Mouse (Mus musculus): ENCODE measurements around the gene Grcc10. TPM values are rescaled to one million over a fixed set of nuclear protein-coding genes. Genes with fewer than 3 reads are reported as not detected.

Grcc10 gene
- polyA plus RNA-seq, 1 experiment from 2014 or later: 301 TPM

DNA sequence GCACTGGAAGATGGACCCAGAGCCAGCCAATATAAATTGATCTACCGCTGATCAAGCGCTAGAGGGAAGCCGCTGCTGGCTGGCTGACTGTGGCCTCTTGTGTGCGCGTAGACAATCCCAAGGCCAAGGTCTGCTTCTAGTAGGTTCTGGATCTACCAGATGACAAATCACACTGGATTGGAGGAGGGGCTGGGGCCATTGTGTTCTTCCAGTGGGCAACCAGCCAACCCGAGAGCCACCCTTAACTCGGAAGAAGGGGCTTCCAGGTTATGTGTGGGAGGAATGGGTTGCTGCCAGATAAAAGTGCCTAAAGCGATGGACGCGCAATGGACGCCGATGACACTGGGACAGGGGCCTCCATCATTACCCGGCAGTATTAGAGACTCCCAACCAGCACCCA, 23.2 kb downstream of the Grcc10 start:
- Histone ChIP-seq H3K27me3 (ENCODE audit: insufficient read depth, poor library complexity, severe bottlenecking) (no peaks in the 10 kb centered on the region), H3K4me3 (peak overlapping the region; percentile 28), H3K4me1 (peaks cover 48% of the 10 kb centered on the region), H3K9me3 (no peaks in the 10 kb centered on the region), H3K27ac (peak overlapping the region; percentile 78; the same call in 1 of the 2 replicates), H3K36me3 (peaks cover 43% of the 10 kb centered on the region)
- DNase-seq (ENCODE audit: low spot score): no peak
- 67% methylated on average over 13 of the region's 13 CpGs for WGBS

DNA sequence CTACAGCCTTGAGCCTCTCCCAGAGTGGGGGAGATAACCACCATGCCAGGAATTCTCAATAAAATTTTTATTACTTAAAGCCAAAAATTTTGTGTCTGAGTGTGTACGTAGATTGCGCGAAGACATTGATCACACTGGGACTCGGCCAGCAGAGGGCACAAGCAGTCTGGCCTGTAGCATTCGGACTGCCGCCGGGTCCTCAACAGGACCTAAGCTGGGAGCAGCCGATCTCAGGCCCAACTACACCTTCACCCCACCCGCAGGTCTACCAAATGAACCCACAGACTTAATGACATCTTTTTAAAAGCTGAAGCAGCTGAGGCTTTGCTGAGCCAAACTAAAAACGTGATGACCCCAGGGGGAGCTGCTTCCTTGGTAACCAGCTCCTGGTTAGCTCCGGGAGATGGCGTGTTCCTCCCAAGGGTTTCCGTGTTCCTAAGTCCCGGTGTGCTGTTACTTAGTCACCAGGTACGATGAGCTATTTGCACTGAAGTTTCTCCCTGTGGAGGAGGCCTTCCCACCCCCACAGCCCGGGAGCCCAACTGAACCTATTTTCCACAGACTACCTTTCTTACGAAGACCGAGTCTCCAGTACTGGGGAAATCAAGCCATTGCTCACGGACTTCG, 24.2 kb downstream of the Grcc10 start:
- H3K27me3 ChIP-seq (ENCODE audit: insufficient read depth, poor library complexity, severe bottlenecking): no peaks in the 10 kb centered on the region
- peaks cover 43% of the 10 kb centered on the region for H3K36me3 ChIP-seq
- H3K9me3 ChIP-seq: no peaks in the 10 kb centered on the region
- H3K27ac ChIP-seq: no peak overlapping the region
- no peak for DNase-seq (ENCODE audit: low spot score)
- H3K4me1 ChIP-seq: peaks cover 50% of the 10 kb centered on the region
- WGBS: 69% methylated on average over 20 of the region's 20 CpGs
- H3K4me3 ChIP-seq: no peak overlapping the region

DNA sequence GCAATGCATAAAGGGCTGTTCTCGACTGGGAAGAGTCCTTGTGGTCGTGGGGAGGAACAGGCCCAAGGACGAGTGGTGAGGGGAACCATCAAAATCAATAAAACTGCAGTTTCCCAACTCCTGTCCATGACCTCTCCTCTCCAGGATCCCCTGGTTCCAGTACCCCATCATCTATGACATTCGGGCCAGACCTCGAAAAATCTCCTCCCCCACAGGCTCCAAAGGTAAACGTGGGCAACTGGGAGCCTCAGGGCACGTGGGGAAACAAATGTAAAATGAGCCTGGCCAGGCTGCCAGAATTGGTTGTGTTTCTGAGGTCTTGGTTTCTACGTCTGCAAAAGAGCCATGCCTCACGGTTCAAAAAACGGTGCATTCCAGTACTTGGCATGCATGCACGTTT, 28.3 kb downstream of the Grcc10 start:
- no peak for DNase-seq (ENCODE audit: low spot score)
- H3K27ac ChIP-seq: peak overlapping the region; percentile 96
- H3K9me3 ChIP-seq: no peaks in the 10 kb centered on the region
- H3K4me3 ChIP-seq: peak overlapping the region; percentile 97
- H3K4me1 ChIP-seq: peaks cover 27% of the 10 kb centered on the region
- WGBS: 17% methylated on average over 11 of the region's 11 CpGs
- H3K27me3 ChIP-seq (ENCODE audit: insufficient read depth, poor library complexity, severe bottlenecking): no peaks in the 10 kb centered on the region
- H3K36me3 ChIP-seq: peaks cover 68% of the 10 kb centered on the region

DNA sequence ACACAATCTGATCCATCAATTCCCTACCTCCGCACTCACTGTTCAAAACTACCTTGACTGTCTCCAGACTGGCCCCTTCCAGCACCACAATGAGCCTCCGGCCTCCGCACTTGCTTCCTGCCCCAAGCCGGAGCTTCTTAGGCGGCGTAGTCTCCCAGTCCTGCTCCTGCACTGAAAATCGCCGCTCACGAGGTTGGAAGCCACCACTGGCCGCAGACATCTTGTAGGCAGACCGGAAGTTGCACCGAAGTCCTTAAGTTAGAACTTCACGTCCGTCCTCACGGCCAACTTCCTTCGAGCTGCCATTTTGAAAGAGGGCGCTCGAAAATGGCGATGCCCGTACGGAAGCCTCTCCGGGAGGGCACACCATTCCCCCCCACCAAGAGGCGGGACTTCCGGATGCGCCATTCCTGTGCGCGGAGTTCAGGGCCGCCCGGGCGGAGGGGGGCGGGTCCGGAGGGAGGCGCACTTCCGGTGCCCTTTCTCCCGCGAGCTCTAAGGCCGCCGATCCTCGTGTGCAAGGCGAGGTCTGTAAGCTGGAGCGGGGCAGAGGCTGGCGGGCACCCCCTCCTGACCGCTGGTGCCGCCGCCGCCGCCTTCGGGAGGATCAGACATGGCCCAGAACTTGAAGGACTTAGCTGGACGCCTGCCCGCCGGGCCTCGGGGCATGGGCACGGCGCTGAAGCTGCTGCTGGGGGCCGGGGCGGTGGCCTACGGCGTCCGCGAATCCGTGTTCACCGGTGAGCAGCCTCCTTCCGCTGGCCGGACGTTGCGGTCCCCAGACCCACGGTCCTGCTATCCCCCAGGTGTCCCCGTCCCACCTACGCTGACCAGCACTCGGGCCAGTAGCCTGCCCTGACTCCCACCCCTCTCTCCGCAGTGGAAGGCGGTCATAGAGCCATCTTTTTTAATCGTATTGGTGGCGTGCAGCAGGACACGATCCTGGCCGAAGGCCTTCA, 29.1 kb downstream of the Grcc10 start, which contains the start of the genes Emg1 and Phb2:
Emg1 (minus strand) TSS at position 355 of the 959 bp plus-strand sequence.
Phb2 (plus strand) TSS at position 513 of the 959 bp plus-strand sequence.
- H3K36me3 ChIP-seq: peaks cover 66% of the 10 kb centered on the region
- WGBS: under 1% methylated on average over 76 of the region's 76 CpGs
- peaks cover 23% of the 10 kb centered on the region for H3K4me1 ChIP-seq
- no peaks in the 10 kb centered on the region for H3K27me3 ChIP-seq (ENCODE audit: insufficient read depth, poor library complexity, severe bottlenecking)
- H3K9me3 ChIP-seq: no peaks in the 10 kb centered on the region
- peak; percentile 99 for DNase-seq (ENCODE audit: low spot score)
- peak within 1 kb of the TSS; percentile 96 for H3K27ac ChIP-seq
- H3K4me3 ChIP-seq: peak within 1 kb of the TSS; percentile 97

DNA sequence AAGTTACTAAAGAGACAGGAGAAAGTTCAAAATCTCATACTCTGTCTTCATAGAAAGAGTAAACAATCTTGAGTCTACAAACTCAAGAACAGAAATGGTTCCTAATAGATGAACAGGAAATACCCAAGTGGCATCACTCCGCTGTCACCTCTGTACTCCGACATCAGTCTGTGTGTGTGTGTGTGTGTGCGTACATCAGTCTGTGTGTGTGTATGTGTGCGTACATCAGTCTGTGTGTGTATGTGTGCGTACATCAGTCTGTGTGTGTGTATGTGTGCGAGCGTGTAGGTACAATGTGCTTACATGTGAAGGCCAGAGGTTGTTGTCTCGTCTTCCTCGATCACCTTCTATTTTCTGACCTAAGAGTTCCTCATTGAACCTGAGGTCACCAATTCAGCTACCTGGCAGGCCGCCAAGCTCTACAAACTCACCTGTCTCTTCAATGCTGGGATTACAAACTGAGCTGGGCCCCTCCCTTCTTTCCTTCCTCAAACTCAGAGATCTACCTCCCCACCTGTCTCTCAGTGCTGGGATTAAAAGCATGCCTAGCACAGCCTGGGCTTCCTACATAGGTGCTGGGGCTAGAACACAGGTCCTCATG, 32.8 kb downstream of the Grcc10 start:
- Histone ChIP-seq H3K36me3 (peaks cover 64% of the 10 kb centered on the region), H3K4me3 (no peak overlapping the region), H3K27me3 (ENCODE audit: insufficient read depth, poor library complexity, severe bottlenecking) (no peaks in the 10 kb centered on the region), H3K9me3 (no peaks in the 10 kb centered on the region), H3K4me1 (peaks cover 14% of the 10 kb centered on the region), H3K27ac (no peak overlapping the region)
- WGBS: 93% methylated on average over 10 of the region's 10 CpGs
- no peak for DNase-seq (ENCODE audit: low spot score)

DNA sequence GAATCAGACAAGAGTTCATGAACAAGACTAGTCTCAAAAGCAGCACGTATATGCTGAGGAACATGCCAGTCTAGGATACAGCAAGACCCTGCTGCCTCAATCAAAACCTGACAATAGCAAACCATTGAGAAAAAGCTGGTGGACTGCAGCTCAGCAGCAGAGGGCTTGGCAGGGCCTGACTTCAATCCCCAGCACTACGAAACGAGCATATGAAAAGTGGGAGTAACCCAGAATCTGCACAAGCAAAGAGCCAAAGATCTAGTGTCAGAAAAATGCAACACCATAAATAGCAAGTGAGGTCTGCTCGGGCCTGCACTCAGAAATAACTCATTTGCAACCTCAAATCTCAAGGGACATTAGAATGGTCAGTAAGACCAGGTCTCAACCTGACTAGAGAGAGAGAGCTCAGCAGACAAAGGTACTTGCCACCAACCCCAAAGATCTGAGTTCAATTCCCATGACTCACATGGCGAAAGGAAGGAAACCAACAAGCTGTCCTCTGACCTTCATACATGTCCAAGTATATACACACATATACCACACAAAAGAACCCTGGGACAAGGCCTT, 35.0 kb downstream of the Grcc10 start:
- no peaks in the 10 kb centered on the region for H3K9me3 ChIP-seq
- DNase-seq (ENCODE audit: low spot score): no peak
- WGBS: 82% methylated on average over 5 of the region's 5 CpGs
- peaks cover 13% of the 10 kb centered on the region for H3K4me1 ChIP-seq
- no peaks in the 10 kb centered on the region for H3K27me3 ChIP-seq (ENCODE audit: insufficient read depth, poor library complexity, severe bottlenecking)
- no peak overlapping the region for H3K27ac ChIP-seq
- H3K4me3 ChIP-seq: no peak overlapping the region
- H3K36me3 ChIP-seq: peaks cover 87% of the 10 kb centered on the region

DNA sequence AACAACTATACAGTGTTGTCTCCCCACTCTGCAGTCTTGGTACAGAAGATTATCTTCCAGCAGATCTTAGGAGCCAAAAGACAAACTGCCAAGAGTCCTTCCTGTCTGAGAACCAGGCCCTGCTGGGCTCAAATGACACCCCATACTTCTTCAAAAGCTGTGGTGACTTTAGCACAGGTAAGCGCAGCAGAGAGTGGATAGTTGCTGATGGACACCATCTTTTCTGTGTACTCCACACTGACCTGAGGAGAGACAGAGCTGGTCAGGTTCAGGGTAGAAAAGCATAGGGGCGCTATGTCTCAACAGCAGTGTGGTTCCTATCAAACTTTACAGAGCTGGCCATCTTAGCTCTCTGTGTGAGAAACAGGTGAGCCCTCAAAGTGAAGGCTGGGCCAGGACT, 36.8 kb downstream of the Grcc10 start:
- no peak overlapping the region for H3K27ac ChIP-seq
- H3K4me1 ChIP-seq: peaks cover 14% of the 10 kb centered on the region; the same call in 1 of the 2 replicates
- H3K36me3 ChIP-seq: peaks cover 89% of the 10 kb centered on the region
- H3K4me3 ChIP-seq: no peak overlapping the region
- H3K27me3 ChIP-seq (ENCODE audit: insufficient read depth, poor library complexity, severe bottlenecking): no peaks in the 10 kb centered on the region
- no peaks in the 10 kb centered on the region for H3K9me3 ChIP-seq
- DNase-seq (ENCODE audit: low spot score): no peak
- 89% methylated on average over 2 of the region's 2 CpGs for WGBS

DNA sequence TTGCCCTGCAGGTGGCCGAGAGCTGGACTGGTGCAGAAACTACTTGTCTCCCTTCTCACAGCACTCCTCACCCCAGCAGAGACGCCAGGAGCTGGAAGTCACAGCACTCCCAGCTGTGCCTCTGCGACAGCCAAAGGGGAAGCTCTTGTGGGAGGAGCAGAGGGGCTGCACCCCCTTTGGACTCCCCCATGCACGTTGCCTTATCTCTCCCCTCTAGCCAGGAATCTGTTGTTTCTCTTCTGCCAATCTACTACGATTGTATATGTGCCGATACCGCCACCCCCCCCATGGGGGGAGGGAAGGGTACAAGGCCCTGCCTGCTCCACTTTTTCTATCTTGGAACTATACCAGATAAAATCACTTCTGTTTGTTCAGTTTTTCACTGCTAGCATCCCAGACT, 37.4 kb downstream of the Grcc10 start:
- no peak for DNase-seq (ENCODE audit: low spot score)
- Histone ChIP-seq H3K4me1 (peaks cover 14% of the 10 kb centered on the region; the same call in 1 of the 2 replicates), H3K36me3 (peaks cover 90% of the 10 kb centered on the region), H3K4me3 (no peak overlapping the region), H3K27ac (no peak overlapping the region), H3K9me3 (no peaks in the 10 kb centered on the region), H3K27me3 (ENCODE audit: insufficient read depth, poor library complexity, severe bottlenecking) (no peaks in the 10 kb centered on the region)
- WGBS: 63% methylated on average over 7 of the region's 7 CpGs

DNA sequence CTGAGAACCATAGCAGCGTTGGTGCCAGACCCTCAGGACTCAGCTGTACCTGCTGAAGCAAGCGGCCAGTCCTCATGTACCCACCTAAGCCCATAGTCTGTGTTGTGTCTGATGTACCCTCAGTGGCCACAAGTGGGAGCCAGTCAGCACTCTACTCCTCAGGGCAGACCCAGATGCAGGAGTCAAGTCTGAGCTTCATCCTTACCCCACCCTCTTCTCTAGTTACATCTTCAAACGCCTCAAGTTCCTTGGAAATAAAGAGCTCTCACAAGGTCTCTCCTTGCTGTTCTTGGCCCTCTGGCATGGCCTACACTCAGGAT, 38.4 kb downstream of the Grcc10 start:
- 51% methylated on average over 3 of the region's 3 CpGs for WGBS
- Histone ChIP-seq H3K9me3 (no peaks in the 10 kb centered on the region), H3K27ac (no peak overlapping the region), H3K4me3 (no peak overlapping the region), H3K36me3 (peaks cover 81% of the 10 kb centered on the region), H3K27me3 (ENCODE audit: insufficient read depth, poor library complexity, severe bottlenecking) (no peaks in the 10 kb centered on the region), H3K4me1 (peaks cover 14% of the 10 kb centered on the region; the same call in 1 of the 2 replicates)
- DNase-seq (ENCODE audit: low spot score): no peak

DNA sequence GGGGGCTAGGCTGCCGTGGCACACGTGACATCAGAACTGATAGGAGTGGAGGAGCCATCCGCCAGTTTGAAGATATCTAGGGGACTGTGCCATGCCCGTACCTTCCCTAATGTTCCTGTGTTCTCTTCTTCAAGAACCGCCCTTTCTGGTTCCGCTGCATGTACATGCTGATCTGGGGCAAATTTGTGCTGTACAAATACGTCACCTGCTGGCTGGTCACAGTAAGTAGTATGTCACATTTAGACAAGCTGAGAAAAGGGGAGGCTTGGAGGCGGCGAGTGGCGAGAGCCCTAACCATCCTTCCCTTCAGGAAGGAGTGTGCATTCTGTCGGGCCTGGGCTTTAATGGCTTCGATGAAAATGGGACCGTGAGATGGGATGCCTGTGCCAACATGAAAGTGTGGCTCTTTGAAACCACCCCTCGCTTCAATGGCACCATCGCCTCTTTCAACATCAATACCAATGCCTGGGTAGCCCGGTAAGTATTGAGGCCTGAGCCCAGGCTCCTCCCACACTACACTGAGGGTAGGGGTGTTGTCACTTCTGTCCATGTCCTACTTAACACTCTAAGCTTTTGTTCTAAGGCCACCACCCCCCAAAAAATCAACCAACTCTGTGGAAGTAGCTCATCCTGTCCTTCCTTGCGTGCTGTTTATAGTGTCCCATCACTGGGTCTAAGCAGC, 38.9 kb downstream of the Grcc10 start:
- H3K27me3 ChIP-seq (ENCODE audit: insufficient read depth, poor library complexity, severe bottlenecking): no peaks in the 10 kb centered on the region
- no peaks in the 10 kb centered on the region for H3K9me3 ChIP-seq
- no peak overlapping the region for H3K27ac ChIP-seq
- peaks cover 78% of the 10 kb centered on the region for H3K36me3 ChIP-seq
- no peak overlapping the region for H3K4me3 ChIP-seq
- WGBS: 91% methylated on average over 17 of the region's 17 CpGs
- peaks cover 14% of the 10 kb centered on the region; the same call in 1 of the 2 replicates for H3K4me1 ChIP-seq
- no peak for DNase-seq (ENCODE audit: low spot score)

DNA sequence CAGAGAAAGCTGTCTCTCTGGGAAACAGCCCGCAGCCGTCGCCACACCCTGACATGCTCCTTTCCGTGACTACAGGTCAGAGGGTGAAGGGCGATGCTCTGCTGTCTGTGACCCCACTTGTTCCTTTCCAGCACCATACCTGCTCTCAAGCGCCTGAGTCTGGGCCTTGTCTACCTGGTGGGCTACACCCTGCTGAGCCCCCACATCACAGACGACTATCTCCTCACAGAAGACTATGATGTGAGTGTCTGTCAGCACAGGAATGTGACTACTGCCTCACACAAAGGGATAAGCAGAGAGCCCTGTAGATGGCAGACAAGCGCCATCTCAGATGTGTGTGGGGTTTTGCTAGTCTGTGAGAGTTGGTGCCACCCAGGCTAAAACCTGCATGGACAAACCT, 39.8 kb downstream of the Grcc10 start:
- no peak overlapping the region for H3K4me3 ChIP-seq
- DNase-seq (ENCODE audit: low spot score): no peak
- H3K4me1 ChIP-seq: peaks cover 14% of the 10 kb centered on the region; the same call in 1 of the 2 replicates
- H3K27me3 ChIP-seq (ENCODE audit: insufficient read depth, poor library complexity, severe bottlenecking): no peaks in the 10 kb centered on the region
- H3K36me3 ChIP-seq: peaks cover 73% of the 10 kb centered on the region
- no peak overlapping the region for H3K27ac ChIP-seq
- H3K9me3 ChIP-seq: no peaks in the 10 kb centered on the region
- WGBS: 74% methylated on average over 8 of the region's 8 CpGs

DNA sequence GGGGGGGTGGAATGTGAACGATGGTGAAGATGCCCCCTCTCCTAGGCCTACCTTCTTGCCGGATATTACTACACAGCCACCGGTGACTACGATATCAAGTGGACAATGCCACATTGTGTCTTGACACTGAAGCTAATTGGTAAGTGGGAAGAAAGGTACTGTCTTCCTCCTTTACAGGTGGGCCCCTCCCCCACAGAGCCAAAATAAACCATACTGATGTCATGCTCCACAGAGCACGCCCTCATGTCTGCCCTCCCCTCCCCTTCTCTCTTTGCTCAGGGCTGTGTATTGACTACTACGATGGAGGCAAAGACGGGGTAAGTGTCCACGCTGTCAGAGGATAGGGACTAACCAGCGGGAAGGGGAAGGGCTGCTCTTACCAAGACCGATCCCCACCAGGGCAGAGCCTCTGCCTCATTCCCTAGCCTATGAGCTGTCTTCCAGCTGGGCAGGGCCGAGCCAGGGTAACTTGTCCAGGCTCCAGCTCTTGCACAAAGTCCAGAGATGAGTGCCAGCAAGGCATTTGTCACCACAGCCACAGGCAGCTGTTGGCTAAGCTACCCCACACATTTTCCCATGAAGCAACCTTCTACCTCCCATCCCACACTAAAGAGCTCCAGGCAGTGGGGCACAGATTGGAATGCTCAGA, 41.1 kb downstream of the Grcc10 start:
- Histone ChIP-seq H3K27ac (no peak overlapping the region), H3K4me1 (peaks cover 14% of the 10 kb centered on the region; the same call in 1 of the 2 replicates), H3K36me3 (peaks cover 60% of the 10 kb centered on the region), H3K9me3 (no peaks in the 10 kb centered on the region), H3K4me3 (no peak overlapping the region), H3K27me3 (ENCODE audit: insufficient read depth, poor library complexity, severe bottlenecking) (no peaks in the 10 kb centered on the region)
- no peak for DNase-seq (ENCODE audit: low spot score)
- WGBS: 83% methylated on average over 11 of the region's 11 CpGs

All from heart, embryonic 10.5 days (tissue).